Mouse (Mus musculus): ENCODE measurements around the gene Kri1. TPM values are rescaled to one million over a fixed set of nuclear protein-coding genes. Genes with fewer than 3 reads are reported as not detected.
"Not testable (repeated sequence)": the region's sequence is repeated elsewhere in the genome, so short reads cannot be mapped to it uniquely, and the experiment has no call there.

Kri1 gene
- polyA plus RNA-seq, 1 experiment from 2014 or later = 17.9 TPM

- no peak overlapping the region for H3K4me3 ChIP-seq
- peaks cover 15% of the 10 kb centered on the region for H3K4me1 ChIP-seq
- no peak overlapping the region for H3K9ac ChIP-seq
- ATAC-seq (ENCODE audit: insufficient number of reproducible peaks, insufficient read depth, low FRiP score, low TSS enrichment) = no peak
- 89% methylated on average over 11 of the region's 11 CpGs for WGBS
- H3K9me3 ChIP-seq = no peaks in the 10 kb centered on the region
- H3K27me3 ChIP-seq = no peaks in the 10 kb centered on the region
- 0 out of 2 replicates have a peak, but pooled peaks cover 3% of the 10 kb centered on the region for H3K36me3 ChIP-seq
- H3K4me2 ChIP-seq (replicated peaks) = no peak overlapping the region
- H3K27ac ChIP-seq = no peak overlapping the region
Observed at GRCm38 (mm10) chr9:21324269-21324668, 36.5 kb upstream of the Kri1 start.

GRCm38 (mm10) chr9:21322917-21323297, 35.1 kb upstream of the Kri1 start:
- H3K4me3 ChIP-seq; H3K9me3 ChIP-seq; H3K27me3 ChIP-seq; H3K4me2 ChIP-seq (replicated peaks); ATAC-seq (ENCODE audit: insufficient number of reproducible peaks, insufficient read depth, low FRiP score, low TSS enrichment); H3K9ac ChIP-seq; H3K36me3 ChIP-seq; H3K27ac ChIP-seq: not testable (repeated sequence)
- H3K4me1 ChIP-seq = peaks cover 15% of the 10 kb centered on the region
- 87% methylated on average over 8 of the region's 8 CpGs for WGBS

- H3K4me3 ChIP-seq = no peak overlapping the region; the same call in 1 of the 2 replicates
- H3K9ac ChIP-seq = no peak overlapping the region
- H3K27ac ChIP-seq = no peak overlapping the region
- H3K4me2 ChIP-seq (replicated peaks) = peak overlapping the region; percentile 94
- peaks cover 15% of the 10 kb centered on the region for H3K4me1 ChIP-seq
- H3K27me3 ChIP-seq = no peaks in the 10 kb centered on the region
- no peaks in the 10 kb centered on the region for H3K9me3 ChIP-seq
- ATAC-seq (ENCODE audit: insufficient number of reproducible peaks, insufficient read depth, low FRiP score, low TSS enrichment) = no peak
- 81% methylated on average over 19 of the region's 19 CpGs for WGBS
- 0 out of 2 replicates have a peak, but pooled peaks cover 3% of the 10 kb centered on the region for H3K36me3 ChIP-seq
Observed at GRCm38 (mm10) chr9:21322211-21322916, 34.6 kb upstream of the Kri1 start.

GRCm38 (mm10) chr9:21321513-21321835, 33.7 kb upstream of the Kri1 start:
- Histone ChIP-seq H3K4me2 (replicated peaks) (peak overlapping the region; percentile 94), H3K4me3 (peak overlapping the region; percentile 56), H3K27ac (no peak overlapping the region), H3K4me1 (peaks cover 15% of the 10 kb centered on the region), H3K9me3 (no peaks in the 10 kb centered on the region), H3K27me3 (no peaks in the 10 kb centered on the region), H3K9ac (peak overlapping the region; percentile 61), H3K36me3 (0 out of 2 replicates have a peak, but pooled peaks cover 3% of the 10 kb centered on the region)
- ATAC-seq (ENCODE audit: insufficient number of reproducible peaks, insufficient read depth, low FRiP score, low TSS enrichment) = 0 out of 2 replicates have a peak, but pooled peaks have one; percentile 6
- 10% methylated on average over 6 of the region's 6 CpGs for WGBS

GRCm38 (mm10) chr9:21320619-21321512, 33.1 kb upstream of the Kri1 start, which contains the start of gene Slc44a2:
Gene Slc44a2 (plus strand): TSS chr9:21320698.
- peak; percentile 81 for ATAC-seq (ENCODE audit: insufficient number of reproducible peaks, insufficient read depth, low FRiP score, low TSS enrichment)
- Histone ChIP-seq H3K27me3 (no peaks in the 10 kb centered on the region), H3K36me3 (0 out of 2 replicates have a peak, but pooled peaks cover 3% of the 10 kb centered on the region), H3K9me3 (no peaks in the 10 kb centered on the region), H3K4me3 (peak within 1 kb of the TSS; percentile 56), H3K4me1 (peaks cover 15% of the 10 kb centered on the region), H3K9ac (peak within 1 kb of the TSS; percentile 61), H3K4me2 (replicated peaks) (peak within 1 kb of the TSS; percentile 94), H3K27ac (no peak within 1 kb of the TSS)
- 1% methylated on average over 52 of the region's 52 CpGs for WGBS

DNA sequence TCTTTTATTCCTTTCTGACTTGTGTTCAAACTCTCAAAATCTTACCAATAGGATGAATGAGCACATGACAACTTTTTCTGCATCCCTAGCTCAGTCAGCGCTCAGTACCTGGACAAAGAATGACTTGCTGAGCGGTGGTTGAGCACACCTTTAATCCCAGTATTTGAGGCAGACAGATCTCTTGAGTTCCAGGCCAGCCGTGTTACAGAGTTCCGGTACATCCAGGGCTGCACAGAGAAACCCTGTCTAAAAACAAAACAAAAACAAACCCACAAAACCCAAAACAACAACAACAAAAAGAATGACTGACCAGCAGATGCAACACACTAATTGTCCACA, 32.5 kb upstream of the Kri1 start:
- Histone ChIP-seq H3K4me3 (peak overlapping the region; percentile 56), H3K4me1 (peaks cover 15% of the 10 kb centered on the region), H3K9ac (peak overlapping the region; percentile 61; the same call in 1 of the 2 replicates), H3K27ac (no peak overlapping the region), H3K36me3 (0 out of 2 replicates have a peak, but pooled peaks cover 3% of the 10 kb centered on the region), H3K27me3 (no peaks in the 10 kb centered on the region), H3K9me3 (no peaks in the 10 kb centered on the region), H3K4me2 (replicated peaks) (peak overlapping the region; percentile 94)
- WGBS = 29% methylated on average over 4 of the region's 4 CpGs
- peak; percentile 29; the same call in 1 of the 2 replicates for ATAC-seq (ENCODE audit: insufficient number of reproducible peaks, insufficient read depth, low FRiP score, low TSS enrichment)

DNA sequence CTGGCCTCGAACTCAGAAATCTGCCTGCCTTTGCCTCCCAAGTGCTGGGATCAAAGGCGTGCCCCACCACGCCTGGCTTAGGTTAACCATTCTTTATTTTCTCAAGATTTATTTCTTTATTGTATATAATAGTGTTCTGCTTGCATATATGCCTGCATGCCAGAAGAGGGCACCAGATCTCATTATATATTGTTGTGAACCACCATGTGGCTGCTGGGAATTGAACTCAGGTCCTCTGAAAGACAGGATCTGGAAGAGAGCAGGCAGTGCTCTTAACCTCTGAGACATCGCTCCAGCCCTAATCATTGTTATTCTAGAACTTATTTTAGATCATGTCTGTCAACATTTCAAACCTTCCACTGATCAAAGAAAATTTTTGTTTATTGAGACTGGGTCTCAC, 31.7 kb upstream of the Kri1 start:
- no peak for ATAC-seq (ENCODE audit: insufficient number of reproducible peaks, insufficient read depth, low FRiP score, low TSS enrichment)
- Histone ChIP-seq H3K9me3 (no peaks in the 10 kb centered on the region), H3K9ac (no peak overlapping the region), H3K4me1 (peaks cover 15% of the 10 kb centered on the region), H3K27ac (no peak overlapping the region), H3K36me3 (0 out of 2 replicates have a peak, but pooled peaks cover 3% of the 10 kb centered on the region), H3K4me3 (no peak overlapping the region), H3K27me3 (no peaks in the 10 kb centered on the region), H3K4me2 (replicated peaks) (no peak overlapping the region)
- WGBS = 94% methylated on average over 4 of the region's 4 CpGs

DNA sequence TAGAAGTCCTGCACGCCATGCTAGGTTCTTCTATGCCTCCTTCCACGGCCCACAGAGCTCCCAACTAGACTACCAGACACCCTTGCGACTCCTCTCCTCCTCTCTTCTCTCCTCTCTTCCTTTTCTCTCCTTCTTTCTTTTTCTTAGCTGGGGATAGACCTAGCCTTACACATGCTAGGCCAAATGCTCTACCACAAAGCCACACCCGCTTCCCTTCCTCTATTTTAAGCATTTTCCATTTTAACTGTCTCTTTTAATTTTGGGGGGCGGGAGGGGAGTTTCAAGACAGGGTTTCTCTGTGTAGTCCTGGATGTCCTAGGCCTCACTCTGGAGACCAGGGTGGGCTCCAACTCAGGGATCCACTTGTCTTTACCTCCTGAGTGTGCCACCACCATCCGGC, 31.0 kb upstream of the Kri1 start:
- WGBS = 96% methylated on average over 6 of the region's 6 CpGs
- no peak overlapping the region for H3K4me2 ChIP-seq (replicated peaks)
- H3K27ac ChIP-seq = no peak overlapping the region
- H3K9me3 ChIP-seq = no peaks in the 10 kb centered on the region
- no peak overlapping the region for H3K9ac ChIP-seq
- ATAC-seq (ENCODE audit: insufficient number of reproducible peaks, insufficient read depth, low FRiP score, low TSS enrichment) = no peak
- H3K4me1 ChIP-seq = peaks cover 15% of the 10 kb centered on the region
- H3K27me3 ChIP-seq = no peaks in the 10 kb centered on the region
- H3K36me3 ChIP-seq = no peaks in the 10 kb centered on the region
- no peak overlapping the region for H3K4me3 ChIP-seq

- Histone ChIP-seq H3K4me1 (peaks cover 7% of the 10 kb centered on the region), H3K36me3 (no peaks in the 10 kb centered on the region), H3K4me2 (replicated peaks) (no peak overlapping the region), H3K9me3 (peaks cover 5% of the 10 kb centered on the region; the same call in 1 of the 2 replicates), H3K4me3 (no peak overlapping the region), H3K27ac (no peak overlapping the region), H3K27me3 (peaks cover 11% of the 10 kb centered on the region), H3K9ac (no peak overlapping the region)
- no peak for ATAC-seq (ENCODE audit: insufficient number of reproducible peaks, insufficient read depth, low FRiP score, low TSS enrichment)
- 79% methylated on average over 7 of the region's 7 CpGs for WGBS
Observed at GRCm38 (mm10) chr9:21316696-21317095, 28.9 kb upstream of the Kri1 start.

- Histone ChIP-seq H3K9me3 (peaks cover 6% of the 10 kb centered on the region; the same call in 1 of the 2 replicates), H3K36me3 (no peaks in the 10 kb centered on the region), H3K4me1 (no peaks in the 10 kb centered on the region), H3K4me2 (replicated peaks) (no peak overlapping the region), H3K9ac (no peak overlapping the region), H3K27ac (no peak overlapping the region), H3K27me3 (peaks cover 21% of the 10 kb centered on the region), H3K4me3 (no peak overlapping the region)
- WGBS = 44% methylated on average over 5 of the region's 5 CpGs
- ATAC-seq (ENCODE audit: insufficient number of reproducible peaks, insufficient read depth, low FRiP score, low TSS enrichment) = no peak
Observed at GRCm38 (mm10) chr9:21315421-21315820, 27.7 kb upstream of the Kri1 start.

- WGBS = 86% methylated on average over 9 of the region's 9 CpGs
- ATAC-seq (ENCODE audit: insufficient number of reproducible peaks, insufficient read depth, low FRiP score, low TSS enrichment) = no peak
Observed at GRCm38 (mm10) chr9:21314367-21315140, 26.8 kb upstream of the Kri1 start.

More at GRCm38 (mm10) chr9:21314367-21315140, 26.8 kb upstream of the Kri1 start:
- H3K9me3 ChIP-seq = peaks cover 6% of the 10 kb centered on the region; the same call in 1 of the 2 replicates
- H3K4me1 ChIP-seq = no peaks in the 10 kb centered on the region
- peaks cover 25% of the 10 kb centered on the region for H3K27me3 ChIP-seq
- H3K4me2 ChIP-seq (replicated peaks) = no peak overlapping the region
- peak overlapping the region; percentile 26; the same call in 1 of the 2 replicates for H3K27ac ChIP-seq
- H3K9ac ChIP-seq = no peak overlapping the region
- no peak overlapping the region for H3K4me3 ChIP-seq
- H3K36me3 ChIP-seq = no peaks in the 10 kb centered on the region

Measured in embryonic facial prominence, embryonic 12.5 days (tissue).